11 mouse cellular contexts compared by ENCODE assay signal in the genomic region with DNA sequence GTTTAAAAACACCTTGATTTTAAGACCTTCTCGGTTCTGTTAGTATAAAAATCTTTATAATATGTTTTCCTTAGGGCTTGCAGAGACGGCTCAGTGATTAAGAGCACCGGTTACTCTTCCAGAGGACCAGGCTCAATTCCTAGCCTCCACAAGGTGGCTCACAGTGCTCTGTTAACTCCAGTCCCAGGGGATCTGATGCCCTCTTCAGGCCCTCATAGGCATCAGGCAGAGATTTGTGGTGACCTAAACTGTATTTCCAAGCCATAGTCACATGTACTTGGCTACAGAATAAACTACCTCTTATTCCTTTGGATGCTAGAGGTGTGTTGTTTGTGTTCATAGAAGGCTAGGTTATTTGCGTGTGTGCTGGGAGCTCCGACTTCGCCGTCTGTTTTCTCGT.
DNase-seq lines count a peak whose midpoint lies in the region; TF ChIP-seq lines count a peak whose summit lies in the region.
"Had no signal": no experiment of that assay in that cellular context is flagged by ENCODE, and none has a peak within 500 bp of the region (broad histone marks: within the 10 kb centered on the region; RNA-seq: fewer than 3 reads in every experiment).

No protein-coding gene starts in this region.

- H3K4me3 ChIP-seq in left cerebral cortex, adult 2 months = no peak overlapping the region
- H3K4me3 ChIP-seq: hindbrain, embryonic 12.5 days; lung, embryonic 15.5 days had no signal

- peak; percentile 64 for TF ChIP-seq CTCF in left cerebral cortex, adult 2 months (IDR thresholded peaks at IDR 0.05)

- 0 out of 2 replicates have a peak overlapping the region, but pooled peaks have one; percentile 40 for H3K27ac ChIP-seq in left cerebral cortex, adult 2 months
- H3K27ac ChIP-seq: hindbrain, embryonic 12.5 days; lung, embryonic 15.5 days had no signal

- DNase-seq in cerebellum, postnatal 10 days = peak; percentile 28 to 36
- DNase-seq in cerebellum, adult 11 months = no peak
- DNase-seq in left cerebral cortex, adult 2 months (ENCODE audit: extremely low spot score in 1 of 2, low spot score in 2 of 2) = peak in 1 of 2 experiments; percentile 17
- no peak for DNase-seq in left cerebral cortex, postnatal 4 days
- DNase-seq in R1 (ENCODE audit: low read depth, low spot score) = peak; percentile 21
- DNase-seq in left cerebral cortex, postnatal 25 days (ENCODE audit: low spot score in 2 of 2) = peak; percentile 32 to 53
- DNase-seq in yolk sac, embryonic 10.5 days (ENCODE audit: low spot score) = no peak
- DNase-seq in lung, postnatal 4 days = no peak
- DNase-seq: thymus, postnatal 36 days had no signal

- intact Hi-C loops in left cerebral cortex, adult 2 months (cut with DNase I) = loop anchor here (2.0 kb wide), 1 partner anchor 51 kb away; no protein-coding TSS in a partner anchor
- intact Hi-C loops in left cerebral cortex, postnatal 4 days (cut with DNase I) = loop anchor here (10.0 kb wide), 1 partner anchor 101 kb away; no protein-coding TSS in a partner anchor
- intact Hi-C loops in left cerebral cortex, postnatal 25 days (cut with DNase I) = loop anchor here (2.0 kb wide), 1 partner anchor 51 kb away; no protein-coding TSS in a partner anchor

Comparison
In these comparisons a context has a peak if more than half of its experiments do, and no peak if none do; other contexts are left out.
1. DNase-seq: peak in cerebellum, postnatal 10 days (2 of 2), R1 (single experiment) and left cerebral cortex, postnatal 25 days (2 of 2); none in cerebellum, adult 11 months (single experiment), left cerebral cortex, postnatal 4 days (single experiment), yolk sac, embryonic 10.5 days (single experiment) and lung, postnatal 4 days (0 of 2).